Mouse (Mus musculus): ENCODE results near the gene Tifa. TPM values are rescaled to one million over a fixed set of nuclear protein-coding genes. Genes with fewer than 3 reads are reported as not detected.

The Tifa gene
- polyA plus RNA-seq, 1 experiment from 2014 or later, result 4.9 TPM

DNA sequence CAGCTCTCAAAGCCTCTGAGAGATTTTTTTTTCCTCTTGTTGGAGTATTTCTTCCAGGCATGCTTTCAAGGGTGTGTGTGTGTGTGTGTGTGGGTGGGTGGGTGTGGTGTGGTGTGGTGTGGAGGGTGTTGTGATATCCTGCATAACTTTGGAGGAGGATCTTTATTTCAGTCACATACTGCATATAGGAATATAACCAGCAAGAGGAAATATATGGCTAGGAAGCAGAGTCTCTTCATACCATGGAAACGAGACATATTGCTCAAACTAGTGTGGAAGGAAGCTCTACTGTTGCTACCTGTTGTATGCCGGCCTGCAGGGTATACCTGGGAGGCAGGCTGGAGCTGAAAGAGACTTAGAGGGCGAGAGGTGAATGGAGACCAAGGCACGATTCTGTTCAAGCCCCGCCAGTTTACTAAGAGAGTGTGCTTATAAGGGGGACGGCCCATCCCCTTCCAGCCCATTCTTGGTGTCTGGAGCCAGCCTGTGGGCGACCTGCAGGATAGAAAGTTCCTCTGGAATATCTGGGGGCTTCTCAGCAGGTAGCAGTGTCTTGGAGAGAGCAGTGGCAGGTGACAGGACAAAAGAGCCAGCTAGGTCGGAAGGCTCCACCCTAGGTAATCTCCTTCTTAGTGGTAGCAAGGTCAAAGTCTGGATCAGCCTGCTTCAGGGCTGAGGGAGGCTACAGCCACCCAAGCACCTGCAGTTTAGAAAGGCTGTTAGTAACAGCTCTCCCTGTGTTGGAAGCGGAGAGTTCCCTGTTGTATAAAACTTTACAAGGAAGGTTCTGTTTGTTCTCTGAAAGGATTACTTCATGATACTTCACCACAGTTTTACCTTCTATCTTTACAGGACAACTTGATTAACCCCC lies 61.4 kb downstream of the Tifa start:
- H3K4me3 ChIP-seq, result no peak overlapping the region
- 0 out of 2 replicates have a peak, but pooled peaks cover 4% of the 10 kb centered on the region for H3K4me1 ChIP-seq
- no peaks in the 10 kb centered on the region for H3K36me3 ChIP-seq
- H3K4me2 ChIP-seq, result no peak overlapping the region
- H3K9ac ChIP-seq, result no peak overlapping the region
- H3K27ac ChIP-seq, result no peak overlapping the region
- no peaks in the 10 kb centered on the region for H3K27me3 ChIP-seq
- no peaks in the 10 kb centered on the region for H3K9me3 ChIP-seq
- no peak for ATAC-seq (ENCODE audit: borderline replicate concordance, extremely low read depth, low FRiP score, low TSS enrichment)
- 61% methylated on average over 9 of the region's 9 CpGs for WGBS

DNA sequence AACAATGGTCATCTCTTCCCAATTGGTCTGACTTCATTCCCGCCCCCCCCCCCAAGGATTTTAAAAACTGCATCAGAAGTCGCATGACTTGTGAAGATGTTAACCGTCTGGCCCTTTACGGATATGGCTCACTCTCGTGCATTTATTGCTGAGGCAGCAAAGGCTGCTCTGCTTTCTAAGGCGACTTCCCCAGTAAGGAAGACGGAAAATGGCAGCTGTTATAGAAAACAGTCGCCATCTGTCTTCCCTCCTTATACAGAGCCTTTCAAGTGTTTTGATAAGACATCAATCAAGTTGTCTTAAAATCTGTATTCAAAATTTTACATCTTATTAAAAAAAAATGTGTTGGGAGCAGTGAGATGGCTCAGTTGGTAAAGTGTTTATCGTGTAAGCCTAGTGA lies 63.1 kb downstream of the Tifa start:
- no peak for ATAC-seq (ENCODE audit: borderline replicate concordance, extremely low read depth, low FRiP score, low TSS enrichment)
- 72% methylated on average over 9 of the region's 9 CpGs for whole genome bisulfite sequencing

DNA sequence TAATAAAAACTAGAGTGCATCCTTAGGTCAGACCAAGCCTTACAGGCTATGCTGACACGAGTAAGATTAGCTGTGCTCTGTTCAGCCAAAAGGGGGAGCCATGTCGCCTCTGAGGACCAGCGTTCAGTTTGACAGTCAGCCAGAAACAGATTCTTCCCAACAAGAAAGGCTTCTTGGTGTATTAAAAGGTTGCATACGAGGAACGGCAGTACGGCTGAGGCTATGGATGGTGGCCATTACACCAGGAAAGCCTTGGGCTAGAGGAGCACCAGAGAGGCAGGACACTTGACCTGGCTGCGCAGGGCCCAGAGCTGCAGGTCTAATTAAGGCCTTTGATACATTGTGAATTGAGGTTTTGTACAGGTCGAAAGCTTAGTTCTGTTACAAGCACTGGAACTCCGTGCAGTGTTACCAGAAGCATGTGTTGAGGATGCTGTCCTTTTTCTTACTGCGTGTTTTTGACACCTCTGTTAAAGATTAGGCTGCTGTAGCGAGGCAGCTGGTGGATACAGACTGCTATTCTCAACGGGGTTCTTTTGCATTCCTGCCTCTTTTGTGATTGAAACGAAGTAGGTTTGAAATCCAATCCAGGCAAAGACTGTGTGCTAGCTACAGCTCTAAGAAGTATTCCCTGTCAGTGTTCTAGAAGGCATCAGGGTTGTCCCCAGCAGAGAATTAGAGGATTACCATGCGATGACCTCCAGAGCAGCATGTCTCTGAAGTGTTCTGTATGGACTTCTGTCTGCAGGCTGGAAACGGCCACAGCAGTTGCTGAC lies 64.0 kb downstream of the Tifa start:
- Histone ChIP-seq H3K27me3 (no peaks in the 10 kb centered on the region), H3K4me2 (no peak overlapping the region), H3K9me3 (no peaks in the 10 kb centered on the region), H3K9ac (no peak overlapping the region), H3K36me3 (no peaks in the 10 kb centered on the region), H3K27ac (no peak overlapping the region), H3K4me3 (no peak overlapping the region), H3K4me1 (0 out of 2 replicates have a peak, but pooled peaks cover 4% of the 10 kb centered on the region)
- WGBS, result 27% methylated on average over 15 of the region's 15 CpGs
- ATAC-seq (ENCODE audit: borderline replicate concordance, extremely low read depth, low FRiP score, low TSS enrichment), result peak; percentile 70

More for the DNA sequence above, 63.1 kb downstream of the Tifa start:
- H3K36me3 ChIP-seq, result no peaks in the 10 kb centered on the region
- no peak overlapping the region for H3K9ac ChIP-seq
- H3K27me3 ChIP-seq, result no peaks in the 10 kb centered on the region
- no peak overlapping the region for H3K27ac ChIP-seq
- H3K4me1 ChIP-seq, result 0 out of 2 replicates have a peak, but pooled peaks cover 4% of the 10 kb centered on the region
- no peaks in the 10 kb centered on the region for H3K9me3 ChIP-seq
- H3K4me3 ChIP-seq, result no peak overlapping the region
- H3K4me2 ChIP-seq, result no peak overlapping the region

DNA sequence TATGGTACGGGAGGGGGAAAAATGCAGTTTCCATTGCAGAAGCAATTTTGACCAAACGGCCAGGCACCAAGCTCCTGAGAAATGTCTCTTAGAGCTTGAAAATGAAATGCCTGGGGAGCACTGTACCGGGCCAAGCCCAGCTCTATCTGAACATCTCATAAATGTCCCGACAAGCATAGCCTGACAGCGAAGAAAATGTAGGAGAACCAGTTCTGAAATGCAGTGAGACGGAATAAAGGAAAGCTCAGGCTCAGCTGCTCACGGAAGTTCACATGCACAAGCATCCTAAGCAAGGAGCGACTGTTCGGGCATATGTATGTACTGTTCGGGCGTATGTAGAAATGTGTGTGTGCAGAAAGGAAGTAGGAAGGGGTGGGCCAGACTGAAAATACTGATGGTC lies 71.7 kb downstream of the Tifa start:
- 71% methylated on average over 11 of the region's 11 CpGs for WGBS
- Histone ChIP-seq H3K36me3 (no peaks in the 10 kb centered on the region), H3K27ac (no peak overlapping the region), H3K4me2 (no peak overlapping the region), H3K4me1 (peaks cover 4% of the 10 kb centered on the region; the same call in 1 of the 2 replicates), H3K4me3 (no peak overlapping the region), H3K27me3 (no peaks in the 10 kb centered on the region), H3K9ac (no peak overlapping the region), H3K9me3 (no peaks in the 10 kb centered on the region)
- no peak for ATAC-seq (ENCODE audit: borderline replicate concordance, extremely low read depth, low FRiP score, low TSS enrichment)

DNA sequence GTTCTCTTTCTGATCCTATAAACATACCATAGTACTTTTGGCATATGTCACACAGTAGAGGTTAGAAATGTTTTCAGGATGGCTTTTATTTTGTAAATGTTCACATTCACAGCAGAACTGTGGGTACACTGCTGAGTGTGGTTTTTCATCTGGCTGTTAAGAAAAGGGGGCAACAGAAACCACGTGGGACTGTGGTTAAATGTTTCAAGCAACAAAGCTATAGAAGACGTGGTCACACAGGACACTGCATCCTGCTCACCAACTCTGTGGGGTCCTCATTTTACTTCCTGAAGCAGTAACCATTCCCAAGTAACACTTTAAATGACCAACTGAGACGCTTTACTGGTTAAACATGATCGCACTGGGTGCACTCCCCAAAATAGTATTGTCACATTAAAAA lies 72.9 kb downstream of the Tifa start:
- H3K36me3 ChIP-seq, result no peaks in the 10 kb centered on the region
- peaks cover 7% of the 10 kb centered on the region; the same call in 1 of the 2 replicates for H3K4me1 ChIP-seq
- no peaks in the 10 kb centered on the region for H3K9me3 ChIP-seq
- no peak overlapping the region for H3K4me3 ChIP-seq
- no peak overlapping the region for H3K4me2 ChIP-seq
- no peak overlapping the region for H3K9ac ChIP-seq
- WGBS, result 72% methylated on average over 4 of the region's 4 CpGs
- no peak for ATAC-seq (ENCODE audit: borderline replicate concordance, extremely low read depth, low FRiP score, low TSS enrichment)
- H3K27me3 ChIP-seq, result no peaks in the 10 kb centered on the region
- no peak overlapping the region for H3K27ac ChIP-seq

DNA sequence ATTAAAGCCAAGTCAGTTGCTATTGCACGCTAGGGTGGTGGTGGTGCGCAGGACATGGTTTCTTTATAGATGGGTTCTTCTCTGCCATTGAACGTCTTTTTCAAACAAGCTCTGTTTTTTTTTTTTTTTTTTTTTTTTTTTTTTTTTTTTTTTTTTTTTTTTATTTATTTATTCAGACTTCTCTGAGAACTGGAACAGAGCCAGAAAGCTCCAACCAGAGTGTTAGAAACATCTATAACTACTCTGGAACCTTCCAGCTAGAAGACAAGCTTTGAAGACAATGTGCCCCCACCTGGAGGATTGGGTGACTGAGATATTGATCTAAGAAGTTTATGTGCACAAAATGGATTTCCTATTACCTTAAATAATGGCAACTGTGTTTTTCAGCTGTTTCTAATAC lies 74.0 kb downstream of the Tifa start:
- Histone ChIP-seq H3K27ac (peak overlapping the region; percentile 29; the same call in 1 of the 2 replicates), H3K4me1 (peaks cover 7% of the 10 kb centered on the region; the same call in 1 of the 2 replicates), H3K9ac (no peak overlapping the region), H3K9me3 (no peaks in the 10 kb centered on the region), H3K27me3 (no peaks in the 10 kb centered on the region), H3K4me3 (no peak overlapping the region), H3K36me3 (no peaks in the 10 kb centered on the region), H3K4me2 (no peak overlapping the region)
- ATAC-seq (ENCODE audit: borderline replicate concordance, extremely low read depth, low FRiP score, low TSS enrichment), result no peak
- WGBS, result 39% methylated on average over 3 of the region's 3 CpGs

DNA sequence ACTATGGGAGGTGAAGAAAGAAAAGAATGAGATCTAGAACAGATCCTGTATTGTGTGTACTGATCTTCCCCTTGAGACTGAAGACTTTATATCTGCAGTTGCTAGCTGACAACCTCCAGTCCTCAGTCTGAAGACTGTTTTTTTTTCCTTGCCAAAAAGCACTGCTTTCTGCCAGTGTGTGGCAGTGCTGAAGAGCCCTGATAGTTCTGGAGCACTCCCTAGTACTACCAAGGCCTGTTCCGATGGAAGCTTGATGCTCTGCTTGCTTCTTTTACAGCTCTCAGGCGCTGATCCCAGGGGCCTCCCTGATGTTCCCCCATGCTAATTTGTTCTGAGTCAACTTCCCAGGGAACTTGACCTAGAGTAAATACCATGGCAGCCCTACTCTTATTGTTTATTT lies 74.6 kb downstream of the Tifa start:
- Histone ChIP-seq H3K27ac (0 out of 2 replicates have a peak overlapping the region, but pooled peaks have one; percentile 29), H3K4me3 (no peak overlapping the region), H3K27me3 (no peaks in the 10 kb centered on the region), H3K9me3 (no peaks in the 10 kb centered on the region), H3K4me1 (peaks cover 13% of the 10 kb centered on the region; the same call in 1 of the 2 replicates), H3K36me3 (no peaks in the 10 kb centered on the region), H3K9ac (no peak overlapping the region), H3K4me2 (no peak overlapping the region)
- WGBS, result 33% methylated on average over 2 of the region's 2 CpGs
- no peak for ATAC-seq (ENCODE audit: borderline replicate concordance, extremely low read depth, low FRiP score, low TSS enrichment)

DNA sequence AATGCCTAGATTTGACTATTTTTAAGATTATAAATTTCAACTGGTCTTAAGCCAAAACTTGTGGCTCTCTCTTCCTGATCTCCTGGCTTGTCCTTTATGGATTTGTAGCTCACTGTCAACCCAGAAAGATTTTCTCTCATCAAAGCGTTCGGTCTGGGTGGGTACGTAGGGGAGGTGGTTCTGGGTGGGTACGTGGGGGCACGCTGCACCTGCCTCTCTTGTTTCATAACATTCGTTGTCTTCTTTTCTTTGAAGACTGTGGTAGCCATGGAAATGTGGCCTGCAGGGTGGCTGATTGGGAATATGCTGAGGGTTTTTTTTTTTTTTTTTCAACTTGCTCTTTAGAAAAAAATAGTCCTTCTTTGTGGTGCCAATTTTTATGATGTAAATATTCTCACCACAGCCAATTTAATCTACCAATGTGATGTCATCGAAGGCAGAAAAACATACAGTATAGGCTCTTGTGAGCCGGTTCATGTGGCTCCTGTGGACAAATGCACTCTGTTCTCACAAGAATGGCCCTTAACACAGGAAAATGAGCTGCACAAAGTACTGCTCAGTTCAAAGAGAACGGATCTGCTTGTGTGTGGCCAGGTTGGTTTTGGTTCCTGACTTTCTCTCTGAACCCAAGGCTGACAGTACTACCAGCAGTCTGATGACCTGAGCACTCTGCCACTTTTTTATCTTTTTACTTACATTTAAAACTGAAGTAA lies 78.6 kb downstream of the Tifa start:
- no peak overlapping the region for H3K4me3 ChIP-seq

DNA sequence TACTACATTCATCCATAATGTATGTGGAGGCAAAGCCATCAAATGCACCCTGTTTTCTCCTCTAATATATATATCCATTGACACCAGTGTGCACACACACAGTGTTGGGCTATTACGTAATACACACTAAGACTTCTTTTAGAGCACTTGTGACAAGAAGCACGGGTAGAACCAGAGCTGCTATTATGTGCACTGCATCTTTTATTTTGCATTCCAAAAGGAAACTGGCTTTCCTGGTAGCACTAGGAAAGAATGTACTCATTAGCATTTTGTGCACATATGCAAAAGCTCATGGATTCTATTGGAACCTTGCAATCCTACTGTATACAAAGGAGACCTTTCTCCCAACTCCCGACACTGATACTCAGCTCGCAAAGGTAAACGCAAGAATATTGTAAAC lies 79.3 kb downstream of the Tifa start:
- H3K4me1 ChIP-seq, result peaks cover 10% of the 10 kb centered on the region; the same call in 1 of the 2 replicates
- H3K9ac ChIP-seq, result no peak overlapping the region
- no peaks in the 10 kb centered on the region for H3K36me3 ChIP-seq
- no peaks in the 10 kb centered on the region for H3K27me3 ChIP-seq
- H3K4me2 ChIP-seq, result no peak overlapping the region
- ATAC-seq (ENCODE audit: borderline replicate concordance, extremely low read depth, low FRiP score, low TSS enrichment), result no peak
- no peaks in the 10 kb centered on the region for H3K9me3 ChIP-seq
- H3K4me3 ChIP-seq, result no peak overlapping the region
- WGBS, result 62% methylated on average over 5 of the region's 5 CpGs
- no peak overlapping the region for H3K27ac ChIP-seq

More for the DNA sequence above, 78.6 kb downstream of the Tifa start:
- H3K27me3 ChIP-seq, result no peaks in the 10 kb centered on the region
- WGBS, result 75% methylated on average over 9 of the region's 9 CpGs
- no peak overlapping the region for H3K4me2 ChIP-seq
- H3K4me1 ChIP-seq, result peaks cover 13% of the 10 kb centered on the region; the same call in 1 of the 2 replicates
- no peak overlapping the region for H3K9ac ChIP-seq
- no peaks in the 10 kb centered on the region for H3K36me3 ChIP-seq
- ATAC-seq (ENCODE audit: borderline replicate concordance, extremely low read depth, low FRiP score, low TSS enrichment), result no peak
- no peak overlapping the region for H3K27ac ChIP-seq
- H3K9me3 ChIP-seq, result no peaks in the 10 kb centered on the region

DNA sequence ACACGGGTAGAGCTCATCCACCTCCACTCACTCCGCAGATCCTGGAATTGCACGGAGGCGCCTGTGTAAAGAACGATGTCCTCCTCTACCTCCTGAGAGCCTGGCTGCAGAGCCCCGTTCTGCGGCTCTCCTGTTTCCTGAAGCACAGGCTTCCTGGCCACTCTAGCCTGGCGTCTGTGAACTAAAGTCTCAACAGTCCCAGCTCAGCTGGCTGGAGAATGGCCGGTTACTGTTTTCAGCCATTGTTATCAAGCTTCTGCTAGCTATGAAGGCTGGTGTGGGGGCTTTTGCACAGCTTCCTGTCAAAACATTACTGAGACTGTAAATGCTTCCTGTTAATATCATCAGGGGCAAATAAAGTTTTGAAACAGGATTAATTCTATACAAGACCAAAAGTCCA lies 82.0 kb downstream of the Tifa start:
- Histone ChIP-seq H3K27ac (peak overlapping the region; percentile 1; the same call in 1 of the 2 replicates), H3K36me3 (no peaks in the 10 kb centered on the region), H3K4me3 (no peak overlapping the region), H3K4me1 (peaks cover 7% of the 10 kb centered on the region; the same call in 1 of the 2 replicates), H3K9me3 (no peaks in the 10 kb centered on the region), H3K4me2 (no peak overlapping the region), H3K9ac (no peak overlapping the region), H3K27me3 (no peaks in the 10 kb centered on the region)
- 55% methylated on average over 9 of the region's 9 CpGs for WGBS
- no peak; the same call in 1 of the 2 replicates for ATAC-seq (ENCODE audit: borderline replicate concordance, extremely low read depth, low FRiP score, low TSS enrichment)

DNA sequence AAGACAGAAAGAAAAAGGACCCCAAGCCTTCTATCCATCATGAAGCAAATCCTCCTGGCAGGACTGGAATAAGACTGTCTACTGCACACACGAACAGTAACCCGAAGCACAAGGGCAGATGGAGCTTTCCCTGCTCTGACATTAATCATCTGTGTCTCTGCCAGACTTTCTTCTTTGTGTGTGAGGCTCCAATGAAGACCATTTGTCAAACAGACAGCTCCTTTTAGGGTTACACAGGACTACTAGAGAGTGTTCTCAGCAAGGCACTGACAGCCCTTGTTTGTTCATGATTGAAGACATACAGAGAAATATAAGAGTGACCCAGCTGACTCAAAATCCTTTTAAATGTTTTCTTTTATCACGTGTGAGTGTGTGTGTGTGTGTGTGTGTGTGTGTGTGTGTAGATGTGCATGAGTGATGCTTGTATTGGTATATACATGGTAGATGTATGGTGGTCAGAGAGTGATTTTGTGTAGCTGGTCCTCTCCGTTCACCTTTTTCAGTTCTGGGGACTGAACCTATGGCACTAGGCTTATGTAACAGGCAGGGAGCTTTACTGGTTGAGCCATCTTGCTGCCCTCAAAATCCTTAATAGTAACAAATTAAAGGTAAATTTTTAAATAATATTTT lies 84.8 kb downstream of the Tifa start:
- no peak for ATAC-seq (ENCODE audit: borderline replicate concordance, extremely low read depth, low FRiP score, low TSS enrichment)
- Histone ChIP-seq H3K4me2 (no peak overlapping the region), H3K27me3 (no peaks in the 10 kb centered on the region), H3K36me3 (no peaks in the 10 kb centered on the region), H3K9ac (no peak overlapping the region), H3K4me3 (no peak overlapping the region), H3K4me1 (no peaks in the 10 kb centered on the region), H3K27ac (no peak overlapping the region), H3K9me3 (no peaks in the 10 kb centered on the region)
- 26% methylated on average over 4 of the region's 4 CpGs for whole genome bisulfite sequencing

Data from lung, embryonic 15.5 days (tissue).